Mouse (Mus musculus): Measurements from ENCODE around the gene Grm5.

DNA sequence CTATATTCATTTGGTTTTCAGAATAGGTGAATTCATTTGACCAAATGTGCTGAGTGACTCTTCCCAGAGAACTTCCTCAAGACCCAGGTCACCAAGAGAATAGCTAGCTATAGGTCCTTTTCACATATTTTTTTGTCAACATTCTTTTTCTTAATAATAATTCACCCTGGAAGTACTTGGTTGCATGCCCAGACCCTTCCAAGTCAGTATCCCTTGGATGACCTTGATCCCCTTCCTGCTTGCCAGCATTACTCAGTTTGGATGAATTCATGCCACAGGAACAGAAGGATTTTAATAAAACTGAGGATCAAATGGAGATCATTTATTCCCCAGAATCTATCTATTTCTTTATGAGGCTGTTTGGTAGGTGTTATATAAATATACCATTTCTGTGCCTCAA lies 44.9 kb upstream of the Grm5 start:
- TF ChIP-seq CTCF (IDR thresholded peaks at IDR 0.05) (no peak), EP300 (IDR thresholded peaks at IDR 0.05) (no peak)
